Mouse (Mus musculus) duodenum, adult 2 months (tissue): ENCODE measurements around the gene Klra5. TPM values are rescaled to one million over a fixed set of nuclear protein-coding genes. Genes with fewer than 3 reads are reported as not detected.

Experiments
- polyA plus RNA-seq: library from polyadenylated mRNA; depleted of rRNA; stranded (reverse); fragments of >200 nt; gene quantifications from 2 replicates; pipeline ENCODE4 v1.2.3, GENCODE M21; 2012; ENCODE audit warnings: low replicate concordance; rRNA removed

The Klra5 gene
- polyA plus RNA-seq = not detected in 2 replicates

GRCm38 (mm10) chr6:129917476-129917946, at the start of gene Klra5:
TSS of gene Klra5 (minus strand) at chr6:129917650.

GRCm38 (mm10) chr6:129876549-129876948, 40.9 kb downstream of the Klra5 start, which contains the start of gene Klra17:
TSS of gene Klra17 (minus strand) at chr6:129876672.

GRCm38 (mm10) chr6:129862349-129862748, 55.1 kb downstream of the Klra5 start, which contains the start of gene Gm17631:
TSS of gene Gm17631 (plus strand) at chr6:129862649.

Other genes with a start within 250 kb of the Klra5 start
- not detected in 2 replicates for gene Klrc1, start 238.7 kb downstream of the Klra5 start, polyA plus RNA-seq
- gene Klri1, start 200.5 kb downstream of the Klra5 start, polyA plus RNA-seq = not detected in 2 replicates
- gene Klri2, start 177.2 kb downstream of the Klra5 start, polyA plus RNA-seq = not detected in 2 replicates
- gene Gm156, start 133.4 kb downstream of the Klra5 start, polyA plus RNA-seq = not detected in 2 replicates
- not detected in 2 replicates for gene Gm17631, start 55.0 kb downstream of the Klra5 start, polyA plus RNA-seq
- gene Klra17, start 41.0 kb downstream of the Klra5 start, polyA plus RNA-seq = 0.08 TPM in 1 of 2 replicates, not detected in the other
- not detected in 2 replicates for gene Klra6, start 109.3 kb upstream of the Klra5 start, polyA plus RNA-seq
- gene Klra4, start 149.6 kb upstream of the Klra5 start, polyA plus RNA-seq = not detected in 2 replicates
- gene Klra8, start 212.2 kb upstream of the Klra5 start, polyA plus RNA-seq = not detected in 2 replicates